Mouse (Mus musculus) small intestine, adult 2 months (tissue): ENCODE data around the gene Rab3ip. TPM values are rescaled to one million over a fixed set of nuclear protein-coding genes. Genes with fewer than 3 reads are reported as not detected.

Source experiments
- H3K27ac ChIP-seq: fragments of 200-500 bp; 2 replicates; pipeline ENCODE4 v1.5.1; 2012; ENCODE audit warnings: low read depth, low read length, control low read depth, inconsistent platforms; ENCODE audit not compliant: insufficient read depth
- H3K27me3 ChIP-seq: fragments of 200-500 bp; 2 replicates; pipeline ENCODE4 v1.6.1; 2012; ENCODE audit warnings: mild to moderate bottlenecking, moderate library complexity, low read length, inconsistent platforms; ENCODE audit not compliant: control insufficient read depth, insufficient read depth
- H3K36me3 ChIP-seq: fragments of 200-500 bp; 2 replicates; pipeline ENCODE4 v1.6.1; 2012; ENCODE audit warnings: mild to moderate bottlenecking, low read length, control low read depth, inconsistent platforms; ENCODE audit not compliant: control insufficient read depth, insufficient read depth
- H3K4me1 ChIP-seq: fragments of 200-500 bp; 2 replicates; pipeline ENCODE4 v1.6.1; 2012; ENCODE audit warnings: low read length, inconsistent platforms, mixed read lengths; ENCODE audit not compliant: control insufficient read depth, insufficient read depth, insufficient read length
- H3K4me3 ChIP-seq: fragments of 200-500 bp; 2 replicates; pipeline ENCODE4 v1.5.1; 2012; ENCODE audit warnings: low read depth, mild to moderate bottlenecking, control low read depth, inconsistent platforms, low read length, moderate library complexity
- CTCF ChIP-seq: fragments of 200-500 bp; IDR thresholded peaks from 2 replicates; pipeline ENCODE4 v1.5.1; 2012; ENCODE audit warnings: low read depth, mild to moderate bottlenecking, control low read depth, inconsistent platforms, low read length, moderate library complexity, mixed read lengths; ENCODE audit not compliant: insufficient replicate concordance, insufficient read length; ENCODE audit errors: extremely low read depth
- POLR2A ChIP-seq: fragments of 200-500 bp; IDR thresholded peaks from 2 replicates; pipeline ENCODE4 v1.6.1; 2012; ENCODE audit warnings: low read depth, mild to moderate bottlenecking, control low read depth, inconsistent platforms, low read length, moderate library complexity
- WGBS: fragments of 180-500 bp; shearing (Covaris S2); methylation state at CpG from one replicate; pipeline ENCODE4 v1.1.7; 2018; 5-methylcytosine and 5-hydroxymethylcytosine counted together
- polyA plus RNA-seq: library from polyadenylated mRNA; depleted of rRNA; stranded (reverse); fragments of >200 nt; gene quantifications from 2 replicates; pipeline ENCODE4 v1.2.3, GENCODE M21; 2012

Rab3ip gene
- polyA plus RNA-seq, 1 experiment, result 169 TPM

- H3K4me3 ChIP-seq, result no peak within 1 kb of the TSS
- no peaks in the 10 kb centered on the region for H3K4me1 ChIP-seq
- H3K27ac ChIP-seq, result no peak within 1 kb of the TSS
- no peaks in the 10 kb centered on the region for H3K36me3 ChIP-seq
- H3K27me3 ChIP-seq, result no peaks in the 10 kb centered on the region
- TF ChIP-seq CTCF (no peak), POLR2A (no peak)
- 56% methylated on average over 21 of the region's 21 CpGs for WGBS
Observed at GRCm38 (mm10) chr10:116986264-116987082, 35.9 kb upstream of the Rab3ip start, which contains the start of gene Best3. TSS of gene Best3 (plus strand) at chr10:116986314.

DNA sequence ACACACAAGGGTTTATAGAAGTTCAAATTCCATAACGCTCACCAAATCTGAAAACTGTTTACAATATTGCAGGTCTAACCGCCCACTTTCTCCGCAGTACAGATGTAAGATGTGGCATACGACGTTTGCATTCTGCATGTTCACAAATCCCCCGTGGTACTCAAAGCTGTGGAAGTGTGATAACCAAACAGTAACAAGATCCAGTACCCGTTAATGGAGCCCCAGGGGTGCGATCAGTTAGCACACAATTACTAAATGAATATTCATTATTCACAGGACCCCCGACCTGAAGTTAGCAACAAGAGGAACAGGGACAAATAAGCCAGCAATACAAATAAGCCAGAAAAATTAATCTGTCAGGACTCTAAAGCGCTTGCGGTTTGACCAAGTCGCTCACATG, 34.3 kb upstream of the Rab3ip start:
- Histone ChIP-seq H3K36me3 (no peaks in the 10 kb centered on the region), H3K4me1 (no peaks in the 10 kb centered on the region), H3K27ac (no peak overlapping the region), H3K4me3 (no peak overlapping the region), H3K27me3 (no peaks in the 10 kb centered on the region)
- 71% methylated on average over 12 of the region's 12 CpGs for WGBS
- no peak for TF ChIP-seq CTCF

DNA sequence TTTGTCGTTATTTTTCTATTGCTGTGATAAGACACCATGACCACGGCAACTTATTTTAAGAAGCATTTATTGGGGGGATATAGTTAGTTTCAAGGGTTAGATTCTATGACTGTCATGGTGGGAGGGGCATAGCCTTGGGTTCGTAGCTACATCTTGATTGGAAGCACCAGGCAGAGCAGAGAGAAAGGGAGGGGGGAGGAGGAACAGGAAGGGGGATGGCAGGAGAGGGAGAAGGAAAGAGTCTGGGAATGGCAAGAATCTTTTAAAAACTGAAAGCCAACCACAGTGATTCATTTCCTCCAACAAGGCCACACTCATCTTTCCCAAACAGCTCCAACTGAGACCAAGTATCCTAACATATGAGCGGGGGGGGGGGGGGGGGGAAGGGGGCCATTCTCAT, 32.0 kb upstream of the Rab3ip start:
- Histone ChIP-seq H3K36me3 (no peaks in the 10 kb centered on the region), H3K4me3 (no peak overlapping the region), H3K4me1 (no peaks in the 10 kb centered on the region), H3K27ac (no peak overlapping the region), H3K27me3 (no peaks in the 10 kb centered on the region)
- TF ChIP-seq CTCF, result no peak
- no peak for TF ChIP-seq POLR2A
- 68% methylated on average over 4 of the region's 4 CpGs for WGBS

GRCm38 (mm10) chr10:116980888-116981287, 30.3 kb upstream of the Rab3ip start:
- Histone ChIP-seq H3K27ac (no peak overlapping the region), H3K36me3 (no peaks in the 10 kb centered on the region), H3K27me3 (no peaks in the 10 kb centered on the region), H3K4me3 (no peak overlapping the region), H3K4me1 (no peaks in the 10 kb centered on the region)
- 73% methylated on average over 3 of the region's 3 CpGs for WGBS
- TF ChIP-seq CTCF, result peak; percentile 37; the same call in 1 of the 2 replicates
- no peak for TF ChIP-seq POLR2A

- WGBS, result 82% methylated on average over 4 of the region's 4 CpGs
- Histone ChIP-seq H3K4me1 (no peaks in the 10 kb centered on the region), H3K4me3 (no peak overlapping the region), H3K27me3 (no peaks in the 10 kb centered on the region), H3K27ac (no peak overlapping the region), H3K36me3 (no peaks in the 10 kb centered on the region)
- TF ChIP-seq POLR2A, result no peak
Observed at GRCm38 (mm10) chr10:116980273-116980672, 29.7 kb upstream of the Rab3ip start.

DNA sequence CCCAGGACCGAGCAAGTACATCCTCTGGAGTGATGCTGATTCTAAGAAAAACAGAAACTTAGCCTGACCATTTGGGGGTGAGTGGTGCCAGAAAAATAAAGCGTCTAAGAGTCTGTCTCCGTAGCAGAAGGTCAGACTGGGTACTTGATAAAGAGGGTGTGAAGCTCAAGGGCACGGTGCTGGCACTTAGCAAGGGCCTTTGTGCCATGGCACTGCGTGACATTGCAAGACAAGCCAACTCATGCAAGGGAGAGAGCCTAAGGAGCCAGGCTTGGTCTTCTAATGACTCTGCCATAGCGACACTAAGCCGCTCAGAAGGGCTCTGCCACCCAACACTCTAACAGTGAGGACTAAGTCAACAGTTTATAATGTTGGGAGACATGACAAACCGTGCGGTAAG, 28.3 kb upstream of the Rab3ip start:
- no peak for TF ChIP-seq CTCF
- TF ChIP-seq POLR2A, result no peak
- H3K27ac ChIP-seq, result no peak overlapping the region
- no peak overlapping the region for H3K4me3 ChIP-seq
- WGBS, result 78% methylated on average over 9 of the region's 9 CpGs
- no peaks in the 10 kb centered on the region for H3K4me1 ChIP-seq
- no peaks in the 10 kb centered on the region for H3K36me3 ChIP-seq
- H3K27me3 ChIP-seq, result no peaks in the 10 kb centered on the region

GRCm38 (mm10) chr10:116977858-116978257, 27.3 kb upstream of the Rab3ip start:
- no peak overlapping the region for H3K4me3 ChIP-seq
- no peaks in the 10 kb centered on the region for H3K27me3 ChIP-seq
- no peak overlapping the region for H3K27ac ChIP-seq
- no peak for TF ChIP-seq POLR2A
- TF ChIP-seq CTCF, result no peak
- H3K4me1 ChIP-seq, result no peaks in the 10 kb centered on the region
- WGBS, result 70% methylated on average over 2 of the region's 2 CpGs
- no peaks in the 10 kb centered on the region for H3K36me3 ChIP-seq
